Mouse (Mus musculus): ENCODE measurements around the gene Mgat5b. TPM values are rescaled to one million over a fixed set of nuclear protein-coding genes. Genes with fewer than 3 reads are reported as not detected.
A peak's percentile ranks its signal among the peaks of the same experiment; 100 is the strongest.
"Not testable (repeated sequence)": the region's sequence is repeated elsewhere in the genome, so short reads cannot be mapped to it uniquely, and the experiment has no call there.

Mgat5b gene
- not detected in 2 replicates for total RNA-seq (2015)
- not detected in 2 replicates for total RNA-seq (2017)

DNA sequence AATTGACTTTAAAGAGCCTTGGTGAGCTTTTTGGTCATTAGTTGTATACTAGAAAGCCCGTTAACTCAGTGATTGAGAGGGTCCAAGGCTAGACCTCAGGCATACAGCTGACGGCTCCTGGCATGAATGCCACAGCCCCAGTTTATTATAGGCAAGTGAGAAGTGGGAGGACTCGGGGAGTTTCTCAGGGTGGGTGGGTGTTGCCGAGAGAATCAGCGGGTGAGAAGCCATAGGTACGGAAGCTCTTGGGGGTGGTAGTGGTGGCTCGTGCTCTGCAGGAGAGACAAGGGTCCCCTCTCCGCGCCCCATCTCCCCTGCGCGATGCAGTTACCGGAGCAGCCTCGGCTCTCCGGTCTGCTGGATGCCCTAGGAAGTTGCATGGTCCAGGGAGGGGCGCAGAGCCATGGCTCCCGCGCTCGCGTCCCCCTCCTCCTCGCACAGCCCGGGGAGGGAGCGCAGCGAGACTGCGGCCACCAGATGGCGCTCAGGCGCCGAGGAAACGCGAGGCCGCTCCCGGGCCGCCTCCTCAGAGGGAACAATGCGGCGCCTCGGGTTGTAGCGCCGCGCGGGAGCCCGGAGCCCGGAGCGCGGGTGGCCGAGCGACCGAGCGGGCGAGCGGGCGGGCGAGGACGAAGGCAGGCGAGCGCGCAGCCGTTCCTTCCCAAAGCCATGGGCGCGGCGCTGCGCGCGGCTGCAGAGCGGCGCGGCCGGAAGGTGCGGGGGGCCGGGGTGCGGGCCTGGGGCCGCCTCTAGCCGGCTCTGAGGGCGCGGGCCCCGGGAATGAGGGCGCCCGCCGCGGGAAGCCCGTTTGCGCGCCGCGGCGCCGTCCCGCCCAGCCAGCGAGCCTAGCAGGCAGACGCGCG lies at the start of gene Mgat5b:
Mgat5b (plus strand) TSS at position 541 of the 863 bp plus-strand sequence.
- ATAC-seq (replicated peaks; ENCODE audit: poor library complexity): peak; percentile 85

DNA sequence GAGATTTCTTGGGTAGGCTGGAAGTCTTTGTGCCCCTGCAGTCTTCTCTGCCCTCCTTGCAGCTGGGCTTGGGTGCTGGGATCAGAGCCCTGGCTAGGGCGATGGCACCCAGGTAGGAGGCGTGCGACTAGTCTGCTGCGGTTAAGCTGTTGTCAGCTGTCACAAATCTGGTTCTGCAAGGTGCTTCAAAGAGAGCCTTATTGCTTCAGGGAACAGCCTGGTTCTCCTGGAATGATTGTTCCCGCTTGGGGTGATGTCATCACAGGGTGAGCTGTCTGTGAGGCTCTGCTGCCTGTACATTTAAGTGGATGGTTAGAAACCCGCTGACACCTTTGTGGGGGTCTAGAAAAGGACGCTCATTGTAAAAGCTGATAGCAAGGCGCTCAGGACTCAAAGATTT lies 49.4 kb upstream of the Mgat5b start:
- no peak for ATAC-seq (replicated peaks; ENCODE audit: poor library complexity)

DNA sequence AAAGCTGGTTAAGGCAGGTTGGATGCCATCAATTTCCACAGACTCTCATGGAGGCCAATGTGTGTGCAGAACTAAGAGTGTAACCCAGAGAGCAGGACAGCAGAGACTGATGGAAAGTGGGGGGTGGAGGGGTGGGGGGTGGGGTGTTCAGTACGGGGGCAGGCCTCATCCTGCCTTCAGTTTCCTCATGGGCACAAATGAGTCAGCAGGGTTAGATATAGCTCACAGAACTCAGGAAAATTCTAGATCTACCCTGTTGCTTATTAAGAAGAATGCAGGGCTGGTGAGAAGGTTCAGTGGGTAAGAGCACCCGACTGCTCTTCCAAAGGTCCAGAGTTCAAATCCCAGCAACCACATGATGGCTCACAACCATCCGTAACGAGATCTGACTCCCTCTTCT lies 49.0 kb upstream of the Mgat5b start:
- ATAC-seq (replicated peaks; ENCODE audit: poor library complexity): no peak

- no peak for ATAC-seq (replicated peaks; ENCODE audit: poor library complexity)
These were observed 47.1 kb upstream of the Mgat5b start for GRCm38 (mm10) chr11:116871538-116871937.

DNA sequence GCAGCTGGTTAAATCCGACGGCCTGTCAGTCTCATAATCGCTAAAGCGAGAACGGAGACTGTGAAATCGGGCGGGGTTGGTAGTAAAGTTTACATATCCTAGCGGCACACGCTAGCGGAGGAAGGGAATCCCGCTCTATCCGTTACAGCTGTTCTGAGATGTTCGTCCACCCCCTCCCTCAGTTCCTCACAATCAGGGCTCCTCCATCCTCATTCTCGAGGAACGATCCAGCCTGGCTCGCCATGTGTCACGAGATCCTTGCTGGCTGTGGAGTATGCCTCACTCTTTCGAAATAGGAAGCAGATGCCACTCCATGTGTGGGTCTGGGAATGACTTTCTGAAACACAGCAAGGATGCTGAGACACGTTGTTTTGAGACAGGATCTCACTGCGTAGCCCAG lies 44.7 kb upstream of the Mgat5b start:
- ATAC-seq (replicated peaks; ENCODE audit: poor library complexity): no peak

DNA sequence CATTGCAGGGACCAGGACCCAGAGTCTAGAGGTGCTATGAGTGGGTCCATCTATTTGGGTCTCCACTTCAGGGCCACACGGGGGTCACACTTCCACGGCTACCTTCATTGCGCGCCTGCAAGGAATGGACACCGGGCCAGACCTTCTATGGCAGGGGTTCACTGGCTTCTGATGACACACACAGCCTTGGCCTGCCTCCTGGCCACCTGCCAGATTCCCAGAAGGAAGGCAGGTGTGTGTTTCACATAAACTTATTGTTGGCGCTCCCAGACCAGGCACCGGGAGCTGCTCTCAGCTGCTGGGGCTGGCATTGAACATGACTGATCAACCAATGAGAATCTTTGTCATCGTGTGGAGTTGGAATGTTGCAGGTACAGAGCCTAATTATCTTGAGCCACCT lies 40.2 kb upstream of the Mgat5b start:
- ATAC-seq (replicated peaks; ENCODE audit: poor library complexity): no peak

DNA sequence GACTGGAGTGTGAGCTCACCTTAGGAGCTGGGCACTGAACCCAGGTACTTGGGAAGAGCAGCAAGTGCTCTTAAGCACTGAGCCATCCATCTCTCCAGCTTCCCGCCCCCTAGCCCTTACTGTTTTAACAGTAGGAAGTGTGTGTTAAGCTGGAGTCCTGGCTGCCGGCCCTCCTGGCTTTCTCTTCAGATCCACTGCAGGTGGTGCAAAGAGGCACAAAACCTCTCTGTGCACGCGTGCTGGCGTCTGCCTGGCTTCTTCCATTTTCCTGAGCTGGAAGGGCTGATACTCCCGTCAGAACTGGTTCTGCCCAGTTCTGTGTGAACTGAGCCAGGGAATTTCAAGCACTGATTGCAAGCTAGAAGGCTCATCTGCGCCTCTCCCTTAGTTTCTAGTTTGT lies 37.8 kb upstream of the Mgat5b start:
- no peak for ATAC-seq (replicated peaks; ENCODE audit: poor library complexity)

DNA sequence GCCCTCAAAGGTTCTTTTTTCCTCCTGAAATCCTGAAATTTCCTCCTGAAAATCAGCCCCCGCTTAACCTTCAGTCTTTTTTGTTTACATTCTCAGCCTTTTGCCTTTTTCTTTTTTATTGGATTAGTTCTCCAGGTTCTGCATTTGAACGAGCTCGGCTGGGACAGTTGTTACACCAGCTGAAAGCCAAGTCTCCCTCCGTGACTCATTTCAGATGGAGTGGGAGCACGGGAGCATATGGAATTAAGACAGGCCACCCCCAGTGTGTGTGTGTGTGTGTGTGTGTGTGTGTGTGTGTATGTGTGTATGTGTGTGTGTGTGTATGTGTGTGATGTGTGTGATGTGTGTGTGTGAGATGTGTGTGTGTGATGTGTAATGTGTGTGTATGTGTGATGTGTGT lies 37.2 kb upstream of the Mgat5b start:
- ATAC-seq (replicated peaks; ENCODE audit: poor library complexity): no peak

DNA sequence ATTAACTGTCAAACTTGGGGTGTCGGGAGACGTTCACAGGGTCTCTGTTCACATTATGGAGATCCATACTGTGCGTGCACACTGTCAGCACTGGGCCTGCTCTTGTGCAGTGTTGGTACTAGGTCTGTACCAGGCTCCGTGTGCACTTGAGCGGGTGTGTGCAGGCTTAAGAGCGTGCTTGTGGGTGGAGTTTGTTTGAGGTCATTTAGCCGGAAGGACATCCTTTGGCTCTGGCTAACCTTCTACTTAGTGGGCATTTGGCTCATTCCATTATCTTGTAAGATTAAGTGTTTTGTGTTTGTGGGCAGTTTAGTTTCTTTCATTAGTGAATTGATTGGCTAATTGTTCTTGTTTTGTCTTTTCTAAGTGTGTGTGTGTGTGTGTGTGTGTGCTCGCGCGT lies 36.2 kb upstream of the Mgat5b start:
- no peak for ATAC-seq (replicated peaks; ENCODE audit: poor library complexity)

DNA sequence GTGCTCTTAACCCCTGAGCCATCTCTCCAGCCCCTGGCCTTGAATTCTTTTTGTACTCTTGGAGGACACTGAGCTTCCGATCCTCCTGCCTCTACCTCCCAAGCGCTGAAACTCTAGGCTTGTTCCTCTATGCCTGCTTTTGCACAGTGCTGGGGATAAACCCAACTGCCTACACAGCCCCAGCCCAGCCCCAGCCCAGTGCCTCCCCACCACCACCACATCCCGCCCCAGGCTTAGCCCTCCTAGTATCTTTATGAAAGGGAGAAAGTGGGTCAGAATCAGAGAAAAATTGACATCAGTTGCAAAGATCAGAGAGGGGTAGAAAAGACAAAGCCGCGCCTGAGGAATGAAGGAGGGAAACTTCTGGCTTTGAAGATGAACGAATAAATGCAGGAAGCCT lies 34.6 kb upstream of the Mgat5b start:
- ATAC-seq (replicated peaks; ENCODE audit: poor library complexity): no peak

- ATAC-seq (replicated peaks; ENCODE audit: poor library complexity): peak; percentile 83
These were observed 33.1 kb upstream of the Mgat5b start for GRCm38 (mm10) chr11:116885275-116886151.

DNA sequence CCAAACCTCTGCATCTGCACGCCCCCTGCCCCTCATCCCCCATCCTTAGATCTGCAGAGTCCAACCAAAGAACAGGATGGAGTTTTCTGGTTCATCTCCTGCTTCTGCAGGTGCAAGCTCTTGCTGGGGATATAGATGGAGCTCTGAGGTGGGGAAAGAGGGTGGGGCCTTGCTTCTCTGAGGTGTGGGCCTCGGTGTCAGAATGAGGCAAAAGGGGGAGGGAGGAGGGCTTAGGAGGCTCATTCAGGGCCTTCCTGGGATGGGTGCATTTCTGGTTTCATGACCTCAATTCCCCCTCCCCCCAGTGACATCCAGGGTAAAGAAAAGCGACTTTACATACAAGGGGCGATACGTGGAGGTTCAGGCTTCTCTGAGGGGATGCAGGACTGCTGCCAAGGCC lies 31.5 kb upstream of the Mgat5b start:
- ATAC-seq (replicated peaks; ENCODE audit: poor library complexity): no peak

DNA sequence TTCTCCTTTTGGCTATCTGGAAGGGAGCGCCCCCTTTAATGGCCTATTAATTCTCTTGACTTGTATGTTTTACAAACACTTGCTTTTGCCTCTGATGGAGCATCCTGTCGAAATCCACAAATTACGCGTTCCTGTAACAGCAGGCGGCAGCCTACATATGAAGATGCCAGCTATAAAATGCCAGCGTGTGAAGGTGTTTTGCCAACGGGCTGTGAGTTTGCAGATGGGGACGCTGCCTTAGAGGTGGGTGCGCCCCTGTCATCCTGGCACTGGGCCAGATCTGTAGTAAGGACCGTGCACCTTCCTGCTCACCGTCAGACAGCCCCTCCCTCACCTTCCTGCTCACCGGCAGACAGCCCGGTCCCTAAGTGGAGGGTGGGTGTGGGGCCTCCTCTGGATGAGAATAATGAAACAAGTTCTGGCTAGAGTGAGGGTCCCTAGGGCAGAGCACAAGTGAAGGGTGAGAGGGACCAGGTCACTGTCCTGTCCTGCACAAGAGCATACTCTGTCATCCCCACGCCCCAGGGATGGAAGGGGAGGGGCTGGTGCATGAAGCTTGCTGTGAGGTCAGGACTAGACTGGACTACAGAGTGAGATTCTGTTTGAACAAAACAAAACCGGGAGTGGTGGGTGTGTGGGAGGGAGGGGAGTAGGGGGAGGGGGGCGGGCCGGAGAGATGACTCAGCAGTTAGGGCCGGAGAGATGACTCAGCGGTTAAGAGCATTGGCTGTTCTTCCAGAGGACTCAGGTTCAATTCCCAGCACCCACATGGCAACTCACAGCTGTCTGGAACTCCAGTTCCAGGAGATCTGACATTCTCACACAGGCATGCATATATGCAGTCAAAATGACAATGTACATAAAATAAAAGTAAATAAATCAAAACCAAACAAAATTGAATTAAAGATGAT lies 24.9 kb upstream of the Mgat5b start:
- no peak for ATAC-seq (replicated peaks; ENCODE audit: poor library complexity)

DNA sequence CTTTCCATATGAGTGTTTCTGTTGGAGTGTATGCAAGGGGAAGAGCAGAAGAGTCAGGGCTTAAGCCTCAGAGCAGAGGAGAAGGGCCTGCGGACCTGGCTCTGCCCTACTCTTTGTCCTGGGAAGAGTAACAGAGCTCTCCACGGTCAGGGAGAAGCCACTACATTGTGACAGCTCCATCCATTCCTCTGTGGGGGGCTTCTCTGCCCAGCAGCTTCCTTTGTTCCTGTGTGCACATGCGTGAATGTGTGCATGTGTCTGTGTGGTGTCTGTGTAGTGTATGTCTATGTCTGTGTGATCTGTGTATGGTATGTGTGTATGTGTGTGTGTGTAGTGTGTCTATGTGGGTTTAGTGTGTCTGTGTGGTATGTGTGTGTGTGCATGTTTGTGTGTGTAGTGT lies 23.3 kb upstream of the Mgat5b start:
- no peak for ATAC-seq (replicated peaks; ENCODE audit: poor library complexity)

GRCm38 (mm10) chr11:116899247-116899646 lies 19.4 kb upstream of the Mgat5b start:
- ATAC-seq (replicated peaks; ENCODE audit: poor library complexity): no peak

DNA sequence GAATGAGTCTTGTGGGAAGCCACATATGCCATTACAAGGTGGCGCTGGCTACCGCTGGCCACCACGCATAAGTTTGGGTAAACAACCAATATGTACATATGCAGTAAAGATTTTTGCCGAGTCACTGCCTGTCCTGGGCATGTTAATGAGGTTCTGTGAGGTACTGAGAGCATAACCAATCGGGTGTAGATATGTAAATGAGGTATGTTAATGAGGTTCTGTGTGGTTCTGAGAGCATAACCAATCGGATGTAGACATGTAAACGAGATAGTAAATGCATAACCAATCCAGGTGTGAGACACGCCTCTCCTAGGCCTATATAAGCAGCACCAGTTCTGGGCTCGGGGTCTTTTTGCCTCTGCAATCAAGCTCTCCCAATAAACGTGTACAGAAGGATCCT lies 16.1 kb upstream of the Mgat5b start:
- ATAC-seq (replicated peaks; ENCODE audit: poor library complexity): not testable (repeated sequence)

DNA sequence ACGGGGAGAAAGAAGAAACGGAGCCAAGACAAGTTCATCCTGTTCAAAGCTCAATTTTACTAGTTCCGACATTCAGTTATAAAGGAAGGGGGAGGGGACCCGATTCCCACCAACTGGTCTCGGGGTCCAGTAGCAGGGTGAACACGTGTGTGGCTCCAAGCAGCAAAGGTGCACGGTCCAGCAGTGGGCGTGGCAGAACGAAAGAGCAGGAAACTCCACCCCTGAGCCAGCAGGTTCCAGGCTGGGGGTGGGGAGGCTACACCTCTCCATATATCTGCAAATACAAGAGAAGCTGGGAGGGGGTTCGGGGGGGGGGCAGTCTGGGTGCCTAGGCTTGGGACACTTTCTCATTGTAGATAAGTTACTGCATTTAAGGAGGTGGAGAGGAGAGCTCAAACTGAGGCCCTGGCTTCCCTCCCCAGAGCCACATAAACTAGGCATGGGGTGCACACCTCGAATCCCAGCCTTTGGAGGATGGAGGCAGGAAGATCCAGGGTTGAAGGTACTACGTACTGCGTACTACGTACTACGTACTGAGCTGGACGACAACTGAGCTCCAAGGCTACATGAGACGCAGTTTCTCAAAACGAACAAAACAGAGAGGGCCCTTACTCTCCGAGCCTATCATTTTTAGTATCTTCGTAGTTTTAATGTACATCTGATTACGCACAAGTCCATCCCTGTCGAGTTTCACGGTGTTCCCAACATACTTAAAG lies 12.8 kb upstream of the Mgat5b start:
- ATAC-seq (replicated peaks; ENCODE audit: poor library complexity): no peak

DNA sequence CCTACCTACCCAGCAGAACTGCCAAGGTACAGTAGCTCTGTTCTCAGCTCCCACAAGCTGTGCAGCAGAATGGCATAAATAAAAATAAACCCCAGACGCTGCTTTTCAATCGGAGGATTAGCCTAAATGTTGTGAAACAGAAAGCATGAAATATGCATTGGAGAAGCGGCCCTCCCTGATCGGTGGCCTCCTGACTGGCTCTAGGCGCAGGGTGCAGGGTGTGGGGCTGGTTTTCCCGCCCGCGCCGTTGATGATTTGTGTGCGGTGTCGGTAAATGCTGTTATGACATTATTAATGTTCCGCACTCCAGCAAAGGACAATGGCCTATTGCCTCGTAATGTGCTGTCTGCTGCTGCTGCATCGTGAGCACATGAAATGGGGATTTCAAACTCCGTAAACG lies 5.1 kb upstream of the Mgat5b start:
- ATAC-seq (replicated peaks; ENCODE audit: poor library complexity): no peak

- ATAC-seq (replicated peaks; ENCODE audit: poor library complexity): no peak
These were observed 4.3 kb upstream of the Mgat5b start for GRCm38 (mm10) chr11:116914267-116914885.

DNA sequence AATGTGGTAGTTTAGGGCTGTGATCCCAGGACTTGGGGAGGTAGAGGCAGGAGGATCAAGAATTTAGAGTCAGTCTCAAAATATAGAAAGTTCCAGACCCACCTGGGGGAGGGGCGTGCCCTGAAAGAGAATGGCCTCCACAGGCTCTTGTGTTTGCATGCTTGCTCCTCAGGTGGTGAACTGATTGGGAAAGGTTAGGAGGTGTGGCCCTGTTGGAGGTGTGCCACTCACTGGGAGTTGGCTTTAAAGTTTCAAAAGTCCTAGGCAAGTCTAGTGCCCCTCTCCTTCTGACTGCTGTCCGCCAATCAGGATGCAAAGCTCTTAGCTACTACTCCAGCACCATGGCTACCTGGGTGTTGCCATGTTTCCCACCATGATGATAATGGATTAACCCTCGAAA lies 3.4 kb upstream of the Mgat5b start:
- ATAC-seq (replicated peaks; ENCODE audit: poor library complexity): no peak

All from megakaryocyte progenitor cell, adult 5-6 weeks (primary cell).